In the genomic region with DNA sequence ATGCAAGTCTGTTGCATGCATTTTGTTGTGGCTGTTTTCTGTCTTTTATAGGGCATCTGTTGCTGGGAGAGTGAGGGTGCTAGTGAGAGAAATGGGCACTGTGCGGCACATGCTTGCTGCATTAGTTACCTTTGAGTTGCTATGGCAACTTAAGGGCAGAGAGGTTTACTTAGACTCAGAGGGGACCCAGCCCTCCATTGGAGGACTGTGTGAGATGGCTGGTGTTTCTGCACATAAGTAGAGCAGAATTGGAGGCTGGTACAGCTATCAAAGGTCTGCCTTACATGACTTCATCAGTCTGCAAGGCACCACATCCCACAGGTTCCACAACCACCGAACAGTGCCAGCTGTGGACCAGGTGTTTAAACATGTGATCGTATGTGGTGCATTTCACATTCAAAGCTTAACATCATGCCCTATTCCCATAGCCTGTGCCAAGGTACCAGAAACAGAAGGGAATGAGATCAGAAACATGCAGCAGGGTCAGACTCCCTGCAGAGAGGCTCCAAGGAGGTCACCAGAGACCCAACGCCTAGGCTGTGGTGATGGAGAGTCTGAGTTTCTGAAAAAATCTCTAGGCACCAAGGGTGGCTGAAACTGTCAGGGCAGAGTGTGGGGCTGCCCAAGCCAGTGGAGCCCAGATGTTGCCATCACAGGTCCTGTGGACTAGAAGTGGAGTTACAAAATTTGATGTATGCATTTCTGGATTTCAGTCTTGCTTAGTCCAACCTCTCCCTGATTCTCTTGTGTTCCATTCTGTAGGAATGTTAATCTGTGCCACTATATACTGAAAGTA, we compare ENCODE assay signal across 19 mouse cellular contexts.
DNase-seq lines count a peak whose midpoint lies in the region; ATAC-seq lines count a peak whose summit lies in the region.
"Had no signal": no experiment of that assay in that cellular context is flagged by ENCODE, and none has a peak within 500 bp of the region (broad histone marks: within the 10 kb centered on the region; RNA-seq: fewer than 3 reads in every experiment).

No protein-coding gene starts in this region.

- peak; percentile 64; the same call in 1 of the 2 replicates for ATAC-seq in forebrain, embryonic 15.5 days (replicated peaks)
- ATAC-seq in forebrain, embryonic 11.5 days (replicated peaks; ENCODE audit: low FRiP score) = no peak
- peak; percentile 58; the same call in 1 of the 2 replicates for ATAC-seq in midbrain, embryonic 12.5 days (ENCODE audit: low FRiP score, low read depth)
- peak; percentile 25 for ATAC-seq in megakaryocyte-erythroid progenitor cell, adult 5-6 weeks (replicated peaks; ENCODE audit: low FRiP score, low TSS enrichment, poor library complexity, severe bottlenecking)
- peak; percentile 21; the same call in 1 of the 2 replicates for ATAC-seq in stomach, embryonic 16.5 days (ENCODE audit: insufficient read depth, low FRiP score)
- ATAC-seq: Patski had no signal

- no peak for DNase-seq in forebrain, embryonic 11.5 days (ENCODE audit: low spot score)
- no peak for DNase-seq in midbrain, embryonic 10.5 days (ENCODE audit: low spot score)
- no peak for DNase-seq in right cerebral cortex, postnatal 25 days
- DNase-seq: adrenal gland, postnatal 36 days; cerebellum, postnatal 25 days; gastrocnemius, adult 2 months; heart, adult 18-20 months; kidney, adult 9 months; kidney, postnatal 4 days; right cerebral cortex, postnatal 4 days; thymus, postnatal 36 days had no signal

- no peaks in the 10 kb centered on the region for H3K9me3 ChIP-seq in forebrain, embryonic 15.5 days
- no peaks in the 10 kb centered on the region for H3K9me3 ChIP-seq in forebrain, embryonic 11.5 days (ENCODE audit: control insufficient read depth, low read length)
- no peaks in the 10 kb centered on the region for H3K9me3 ChIP-seq in midbrain, embryonic 12.5 days
- no peaks in the 10 kb centered on the region for H3K9me3 ChIP-seq in midbrain, embryonic 10.5 days (replicated peaks)
- no peaks in the 10 kb centered on the region for H3K9me3 ChIP-seq in stomach, embryonic 16.5 days (replicated peaks; ENCODE audit: control insufficient read depth, low read length)
- H3K9me3 ChIP-seq: embryonic facial prominence, embryonic 12.5 days; heart, embryonic 15.5 days; limb, embryonic 13.5 days had no signal

- H3K27me3 ChIP-seq in forebrain, embryonic 15.5 days = no peaks in the 10 kb centered on the region
- H3K27me3 ChIP-seq in forebrain, embryonic 11.5 days (ENCODE audit: control insufficient read depth, insufficient read depth, low read length) = no peaks in the 10 kb centered on the region
- no peaks in the 10 kb centered on the region for H3K27me3 ChIP-seq in midbrain, embryonic 12.5 days
- H3K27me3 ChIP-seq in midbrain, embryonic 10.5 days (ENCODE audit: low read depth, poor library complexity, severe bottlenecking) = no peaks in the 10 kb centered on the region
- H3K27me3 ChIP-seq in stomach, embryonic 16.5 days (ENCODE audit: control insufficient read depth, insufficient read depth, low read length) = no peaks in the 10 kb centered on the region
- H3K27me3 ChIP-seq: embryonic facial prominence, embryonic 12.5 days; heart, embryonic 15.5 days; limb, embryonic 13.5 days; Patski had no signal

- no peaks in the 10 kb centered on the region for H3K4me1 ChIP-seq in forebrain, embryonic 15.5 days
- no peaks in the 10 kb centered on the region for H3K4me1 ChIP-seq in forebrain, embryonic 11.5 days (replicated peaks; ENCODE audit: control insufficient read depth, insufficient read depth, low read length)
- H3K4me1 ChIP-seq in midbrain, embryonic 12.5 days = no peaks in the 10 kb centered on the region
- peaks cover 7% of the 10 kb centered on the region; the same call in 1 of the 2 replicates for H3K4me1 ChIP-seq in midbrain, embryonic 10.5 days
- 0 out of 2 replicates have a peak, but pooled peaks cover 2% of the 10 kb centered on the region for H3K4me1 ChIP-seq in stomach, embryonic 16.5 days (ENCODE audit: control insufficient read depth, insufficient read depth, low read length)
- H3K4me1 ChIP-seq: embryonic facial prominence, embryonic 12.5 days; heart, embryonic 15.5 days; limb, embryonic 13.5 days had no signal

- WGBS in forebrain, embryonic 15.5 days = 68% methylated on average over 4 of the region's 4 CpGs
- WGBS in forebrain, embryonic 11.5 days = 76% methylated on average over 4 of the region's 4 CpGs
- WGBS in midbrain, embryonic 12.5 days = 72% methylated on average over 4 of the region's 4 CpGs
- WGBS in midbrain, embryonic 10.5 days = 72% methylated on average over 4 of the region's 4 CpGs
- 70% methylated on average over 4 of the region's 4 CpGs for WGBS in stomach, embryonic 16.5 days

- no peak overlapping the region for H3K9ac ChIP-seq in forebrain, embryonic 15.5 days (replicated peaks)
- H3K9ac ChIP-seq in forebrain, embryonic 11.5 days (ENCODE audit: low read length) = no peak overlapping the region
- H3K9ac ChIP-seq in midbrain, embryonic 12.5 days (replicated peaks) = no peak overlapping the region
- no peak overlapping the region for H3K9ac ChIP-seq in stomach, embryonic 16.5 days (ENCODE audit: low read length)
- H3K9ac ChIP-seq: embryonic facial prominence, embryonic 12.5 days; heart, embryonic 15.5 days; limb, embryonic 13.5 days had no signal

- H3K4me2 ChIP-seq in forebrain, embryonic 15.5 days (replicated peaks) = no peak overlapping the region
- no peak overlapping the region for H3K4me2 ChIP-seq in forebrain, embryonic 11.5 days (ENCODE audit: low read depth, low read length, severe bottlenecking)
- H3K4me2 ChIP-seq in midbrain, embryonic 12.5 days (replicated peaks) = no peak overlapping the region
- H3K4me2 ChIP-seq in stomach, embryonic 16.5 days (ENCODE audit: low read depth, low read length) = no peak overlapping the region
- H3K4me2 ChIP-seq: embryonic facial prominence, embryonic 12.5 days; heart, embryonic 15.5 days; limb, embryonic 13.5 days had no signal

- H3K27ac ChIP-seq in forebrain, embryonic 15.5 days (replicated peaks) = no peak overlapping the region
- H3K27ac ChIP-seq in forebrain, embryonic 11.5 days (ENCODE audit: low read depth, low read length) = no peak overlapping the region
- no peak overlapping the region for H3K27ac ChIP-seq in midbrain, embryonic 12.5 days (replicated peaks)
- no peak overlapping the region for H3K27ac ChIP-seq in midbrain, embryonic 10.5 days (replicated peaks)
- no peak overlapping the region for H3K27ac ChIP-seq in stomach, embryonic 16.5 days (ENCODE audit: low read length)
- H3K27ac ChIP-seq: embryonic facial prominence, embryonic 12.5 days; gastrocnemius, adult 2 months; heart, embryonic 15.5 days; limb, embryonic 13.5 days had no signal

- no peak overlapping the region for H3K4me3 ChIP-seq in forebrain, embryonic 15.5 days
- H3K4me3 ChIP-seq in forebrain, embryonic 11.5 days (ENCODE audit: low read depth, low read length) = no peak overlapping the region
- no peak overlapping the region for H3K4me3 ChIP-seq in midbrain, embryonic 12.5 days
- H3K4me3 ChIP-seq in midbrain, embryonic 10.5 days = no peak overlapping the region
- H3K4me3 ChIP-seq in stomach, embryonic 16.5 days (replicated peaks; ENCODE audit: low read length) = no peak overlapping the region
- H3K4me3 ChIP-seq: embryonic facial prominence, embryonic 12.5 days; gastrocnemius, adult 2 months; heart, embryonic 15.5 days; limb, embryonic 13.5 days had no signal

- H3K36me3 ChIP-seq in forebrain, embryonic 15.5 days = no peaks in the 10 kb centered on the region
- H3K36me3 ChIP-seq in forebrain, embryonic 11.5 days (ENCODE audit: control insufficient read depth, insufficient read depth, low read length) = no peaks in the 10 kb centered on the region
- no peaks in the 10 kb centered on the region for H3K36me3 ChIP-seq in midbrain, embryonic 12.5 days
- H3K36me3 ChIP-seq in midbrain, embryonic 10.5 days = no peaks in the 10 kb centered on the region
- H3K36me3 ChIP-seq in stomach, embryonic 16.5 days (ENCODE audit: control insufficient read depth, insufficient read depth, low read length) = no peaks in the 10 kb centered on the region
- H3K36me3 ChIP-seq: embryonic facial prominence, embryonic 12.5 days; heart, embryonic 15.5 days; limb, embryonic 13.5 days had no signal
